Mouse (Mus musculus) left cerebral cortex, postnatal 4 days (tissue): ENCODE results near the gene Clic4. TPM values are rescaled to one million over a fixed set of nuclear protein-coding genes. Genes with fewer than 3 reads are reported as not detected.
"Not testable (repeated sequence)": the region's sequence is repeated elsewhere in the genome, so short reads cannot be mapped to it uniquely, and the experiment has no call there.

Experiments
- DNase-seq: peaks from one replicate; pipeline ENCODE4 v3.0.0-alpha.2; 2022
- intact Hi-C: fragments of 180-260 bp; cut with DNase I; formaldehyde crosslinking; loops from one replicate; pipeline ENCODE4 v1.15.1; 2025
- total RNA-seq, 2 experiments: library from RNA; stranded (reverse); gene quantifications; 2 replicates each; pipeline ENCODE4 v1.2.3; 2021

Gene Clic4
- total RNA-seq, 2 experiments from 2014 or later: 27.6 to 27.8 TPM

DNA sequence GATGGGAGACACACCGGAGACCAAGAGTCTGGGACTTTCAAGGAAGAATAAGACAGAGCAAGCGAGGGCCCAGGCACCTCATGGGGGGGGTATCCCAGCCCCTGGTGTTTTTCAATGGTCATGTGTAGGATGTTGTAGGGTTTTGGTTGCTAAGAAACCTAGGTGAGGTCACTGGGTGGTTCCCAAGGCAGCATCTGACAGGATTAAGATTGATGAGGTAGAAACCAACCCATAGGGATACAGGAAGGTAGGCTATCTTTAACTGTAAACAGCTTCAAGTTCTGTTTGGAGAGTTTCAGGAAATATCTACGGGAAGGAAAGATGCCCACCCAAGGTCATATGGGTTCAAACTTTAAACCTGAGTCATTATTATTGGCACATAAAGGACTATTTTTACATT lies 21.2 kb upstream of the Clic4 start:
- intact Hi-C loops: no loop called here
- no peak for DNase-seq

DNA sequence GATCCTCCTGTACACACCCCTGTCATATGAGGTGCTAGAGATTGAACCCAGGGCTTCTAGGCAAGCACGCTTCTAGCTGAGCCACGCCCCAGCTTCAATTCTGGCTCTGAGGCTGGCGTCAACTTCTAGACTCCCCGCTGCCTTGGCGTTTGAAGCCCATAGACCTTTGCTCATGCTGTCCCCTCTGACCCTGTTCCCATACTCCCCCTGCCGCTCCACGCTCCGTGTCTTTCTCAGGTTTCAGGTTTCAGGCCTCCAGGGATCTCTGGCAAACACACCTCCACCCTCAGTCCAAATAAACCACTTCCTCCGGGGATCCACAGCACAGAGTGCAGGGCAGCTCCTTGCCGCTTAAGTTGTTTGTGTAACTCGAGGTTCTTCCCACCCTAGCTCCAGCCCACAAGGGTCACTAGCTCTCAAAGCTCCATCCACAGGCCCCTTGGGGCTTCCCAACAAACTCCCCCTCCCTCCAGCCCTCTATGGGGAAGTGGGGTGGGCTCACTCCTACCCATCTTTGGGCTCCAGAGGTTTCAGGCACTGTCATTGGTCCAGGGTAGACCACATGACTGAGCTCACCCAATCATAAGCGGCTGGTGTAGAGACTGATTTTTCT lies 20.0 kb upstream of the Clic4 start:
- DNase-seq: no peak
- intact Hi-C loops: no loop called here

DNA sequence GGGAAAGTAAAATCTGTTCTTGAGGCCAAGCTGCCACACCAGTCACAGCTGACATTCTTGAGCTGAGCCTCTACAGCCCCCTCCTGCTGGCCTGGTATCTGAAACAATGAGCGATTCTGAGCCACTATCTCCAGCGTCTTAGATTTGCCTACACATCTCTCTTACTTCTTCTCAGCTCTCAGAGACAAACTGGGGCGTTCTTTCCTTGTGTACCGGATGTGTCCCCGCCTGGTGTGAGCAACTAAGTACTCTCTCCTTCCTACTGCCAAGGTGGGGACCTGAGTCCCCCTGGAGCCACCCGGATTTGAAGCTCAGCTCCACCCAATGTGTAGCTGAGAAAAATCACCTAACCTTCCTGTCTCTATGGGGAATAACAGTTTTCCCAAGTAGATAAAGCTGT lies 19.2 kb upstream of the Clic4 start:
- intact Hi-C loops: no loop called here
- no peak for DNase-seq

GRCm38 (mm10) chr4:135291199-135291598 lies 18.6 kb upstream of the Clic4 start:
- DNase-seq: no peak
- intact Hi-C loops: no loop called here

GRCm38 (mm10) chr4:135287975-135288374 lies 15.4 kb upstream of the Clic4 start:
- no peak for DNase-seq
- intact Hi-C loops: no loop called here

GRCm38 (mm10) chr4:135286833-135287395 lies 14.3 kb upstream of the Clic4 start:
- intact Hi-C loops: no loop called here
- DNase-seq: peak; percentile 14

DNA sequence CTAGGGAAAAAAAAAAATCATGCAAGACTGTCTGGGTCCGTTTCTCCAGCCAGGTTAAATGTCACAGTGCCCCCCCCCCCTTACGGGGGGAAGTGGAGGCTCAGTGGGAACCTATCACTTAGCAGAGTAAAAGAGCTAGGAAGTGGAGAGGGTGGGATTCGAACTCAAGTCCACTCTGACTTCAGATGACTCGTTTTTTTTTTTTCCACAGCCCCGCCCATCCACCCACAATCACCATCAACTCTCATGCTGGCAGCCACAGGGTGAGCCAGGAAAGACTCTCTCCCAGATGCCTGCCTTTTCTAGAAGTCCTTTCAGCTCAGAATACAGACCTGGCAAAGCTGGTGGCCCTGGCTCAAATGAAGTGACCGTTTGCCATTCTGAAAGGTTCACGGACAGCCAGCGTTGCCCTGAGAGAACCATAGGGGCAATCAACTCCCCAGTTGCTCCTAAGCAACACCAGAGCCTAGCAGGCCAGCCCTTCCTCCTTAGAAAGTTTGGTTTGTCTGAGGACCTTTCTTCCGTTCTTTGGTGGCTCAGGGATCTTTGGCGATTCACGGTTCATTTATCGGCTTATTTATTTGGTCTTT lies 13.5 kb upstream of the Clic4 start:
- no peak for DNase-seq
- intact Hi-C loops: no loop called here

GRCm38 (mm10) chr4:135285436-135285835 lies 12.8 kb upstream of the Clic4 start:
- intact Hi-C loops: no loop called here
- DNase-seq: no peak

- no peak for DNase-seq
- intact Hi-C loops: no loop called here
Measured at GRCm38 (mm10) chr4:135283875-135284274, 11.3 kb upstream of the Clic4 start.

DNA sequence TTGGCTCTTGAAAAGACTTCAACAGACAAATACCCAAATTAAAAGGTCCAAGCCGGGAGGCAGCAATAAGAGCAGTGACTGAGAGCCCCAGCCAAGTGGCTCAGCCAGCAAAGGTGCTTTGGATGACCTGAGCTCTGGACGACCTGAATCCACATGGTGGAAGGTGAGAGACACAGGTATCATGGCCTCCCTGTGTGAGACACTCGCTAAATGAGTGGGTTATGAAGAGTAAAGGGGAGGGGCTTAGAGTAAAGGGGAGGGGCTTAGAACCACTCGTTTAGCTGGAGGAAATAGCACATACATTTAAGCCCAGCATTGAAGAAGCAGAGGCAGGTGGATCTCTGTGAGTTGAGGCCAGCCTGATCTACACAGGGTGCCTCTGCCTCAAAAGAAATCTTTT lies 10.8 kb upstream of the Clic4 start:
- intact Hi-C loops: no loop called here

GRCm38 (mm10) chr4:135282651-135283290 lies 10.2 kb upstream of the Clic4 start:
- intact Hi-C loops: no loop called here
- DNase-seq: peak; percentile 23

More for the DNA sequence above, 10.8 kb upstream of the Clic4 start:
- DNase-seq: no peak

DNA sequence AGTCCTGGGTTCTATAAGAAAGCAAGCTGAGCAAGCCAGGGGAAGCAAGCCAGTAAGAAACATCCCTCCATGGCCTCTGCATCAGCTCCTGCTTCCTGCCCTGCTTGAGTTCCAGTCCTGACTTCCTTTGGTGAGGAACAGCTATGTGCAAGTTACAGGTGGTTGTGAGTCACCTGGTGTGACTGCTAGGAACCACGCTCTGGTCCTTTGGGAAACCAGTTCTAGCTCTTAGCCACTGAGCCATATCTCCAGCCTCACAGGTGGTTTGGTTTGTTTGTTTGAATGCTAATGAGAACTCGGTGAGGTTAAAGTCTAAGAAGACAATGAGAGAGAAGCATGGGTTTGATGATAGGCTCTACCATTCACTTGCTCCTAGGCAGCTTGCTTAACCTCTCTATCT lies 7.4 kb upstream of the Clic4 start:
- DNase-seq, intact Hi-C loops: not testable (repeated sequence)

- no peak for DNase-seq
- intact Hi-C loops: loop anchor here (10.0 kb wide), 1 partner anchor 52 kb away; no protein-coding TSS in a partner anchor
Measured at GRCm38 (mm10) chr4:135276681-135277379, 4.2 kb upstream of the Clic4 start.

DNA sequence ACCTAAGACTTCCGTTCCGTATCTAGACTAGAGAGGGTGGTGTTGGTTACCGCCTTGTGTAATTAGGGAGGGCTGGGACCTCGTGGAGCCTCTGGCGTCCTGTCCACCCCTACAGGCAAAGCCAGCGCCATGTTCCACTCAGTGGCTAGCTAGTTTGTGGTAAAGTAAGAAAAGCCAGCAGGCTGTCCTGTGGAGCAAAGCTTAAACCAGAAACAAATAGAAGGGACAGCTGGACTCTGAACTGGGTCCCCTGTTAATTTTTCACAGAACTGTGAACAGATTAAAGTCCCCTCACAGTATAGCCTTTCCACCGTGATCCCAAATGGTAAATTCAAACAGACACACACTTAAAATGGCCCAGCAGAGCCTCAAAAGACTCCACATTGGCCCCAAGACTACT lies 2.1 kb upstream of the Clic4 start:
- intact Hi-C loops: loop anchor here (10.0 kb wide), 1 partner anchor 50 kb away; no protein-coding TSS in a partner anchor
- DNase-seq: no peak

DNA sequence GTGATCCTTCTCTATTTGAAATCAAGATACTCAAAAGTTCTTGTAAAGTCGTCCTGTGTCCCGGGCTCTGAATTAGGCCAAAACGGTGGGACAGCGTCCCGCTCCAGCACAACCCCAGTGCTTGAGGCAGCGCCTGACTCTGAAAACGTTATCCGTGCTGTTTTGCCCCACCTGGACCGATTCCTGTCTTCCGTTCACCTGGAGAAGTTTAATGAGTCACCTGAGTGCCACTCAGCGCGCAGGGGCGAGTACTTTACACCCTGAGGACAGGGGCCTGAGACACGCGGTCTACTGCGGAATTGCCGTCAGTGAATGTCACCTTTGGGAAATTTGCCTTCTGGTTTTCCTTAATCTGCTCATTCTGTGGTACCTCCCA lies 681 bp upstream of the Clic4 start:
- DNase-seq: no peak
- intact Hi-C loops: loop anchor here (10.0 kb wide), 1 partner anchor 48 kb away; no protein-coding TSS in a partner anchor

DNA sequence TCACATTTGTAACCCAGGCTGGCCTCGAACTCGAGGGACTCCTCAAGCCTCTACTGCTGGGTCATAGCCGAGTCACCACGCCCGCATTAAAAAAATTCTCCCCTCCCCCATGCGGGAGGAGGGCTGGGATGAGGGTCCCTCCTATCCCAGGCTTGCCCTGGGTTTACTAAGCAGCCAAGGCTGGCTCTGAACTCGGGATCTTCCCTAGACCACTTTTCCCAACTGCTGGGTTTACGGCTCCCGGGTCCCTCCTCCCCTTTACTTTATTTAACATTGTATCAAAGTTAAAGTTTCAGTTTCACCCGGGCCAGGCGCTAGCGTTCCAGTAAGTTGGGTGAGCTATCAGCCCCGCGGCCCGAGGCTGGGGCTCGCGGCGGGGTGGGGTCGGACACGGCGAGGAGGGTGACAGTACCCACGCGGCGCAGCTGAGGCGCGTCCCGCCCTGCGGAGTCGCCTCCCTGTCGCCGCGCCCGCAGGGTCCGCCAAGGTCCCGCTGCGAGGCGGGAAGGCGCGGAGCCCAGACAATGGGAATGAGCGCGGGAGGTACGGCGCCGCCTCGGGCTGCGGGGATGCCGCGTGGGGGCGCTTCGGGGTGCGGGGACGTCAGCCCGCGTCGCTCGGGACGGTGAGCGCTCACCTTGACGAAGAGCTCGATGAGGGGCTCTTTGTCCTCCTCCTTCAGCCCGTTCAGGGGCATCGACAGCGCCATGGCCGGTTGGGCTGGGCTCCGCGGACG lies 565 bp downstream of the Clic4 start:
- peak; percentile 55 for DNase-seq
- intact Hi-C loops: loop anchor here (10.0 kb wide), 1 partner anchor 47 kb away; no protein-coding TSS in a partner anchor

GRCm38 (mm10) chr4:135271419-135271828 lies 1.2 kb downstream of the Clic4 start:
- DNase-seq: no peak

GRCm38 (mm10) chr4:135270476-135270875 lies 2.1 kb downstream of the Clic4 start:
- DNase-seq: no peak
- intact Hi-C loops: loop anchor here (10.0 kb wide), 1 partner anchor 46 kb away; no protein-coding TSS in a partner anchor

More at GRCm38 (mm10) chr4:135271419-135271828, 1.2 kb downstream of the Clic4 start:
- intact Hi-C loops: loop anchor here (10.0 kb wide), 1 partner anchor 47 kb away; no protein-coding TSS in a partner anchor

GRCm38 (mm10) chr4:135269656-135270341 lies 2.8 kb downstream of the Clic4 start:
- intact Hi-C loops: loop anchor here (10.0 kb wide), 1 partner anchor 45 kb away; no protein-coding TSS in a partner anchor
- DNase-seq: no peak
